Mouse (Mus musculus): ENCODE measurements at regions not wholly inside any gene's neighbourhood (a gene's known extent, or its start where the extent isn't known, plus 50 kb on each side); places are given as distances from the start of the nearest gene placed in this dataset.
"Not testable (repeated sequence)": the region's sequence is repeated elsewhere in the genome, so short reads cannot be mapped to it uniquely, and the experiment has no call there.

DNA sequence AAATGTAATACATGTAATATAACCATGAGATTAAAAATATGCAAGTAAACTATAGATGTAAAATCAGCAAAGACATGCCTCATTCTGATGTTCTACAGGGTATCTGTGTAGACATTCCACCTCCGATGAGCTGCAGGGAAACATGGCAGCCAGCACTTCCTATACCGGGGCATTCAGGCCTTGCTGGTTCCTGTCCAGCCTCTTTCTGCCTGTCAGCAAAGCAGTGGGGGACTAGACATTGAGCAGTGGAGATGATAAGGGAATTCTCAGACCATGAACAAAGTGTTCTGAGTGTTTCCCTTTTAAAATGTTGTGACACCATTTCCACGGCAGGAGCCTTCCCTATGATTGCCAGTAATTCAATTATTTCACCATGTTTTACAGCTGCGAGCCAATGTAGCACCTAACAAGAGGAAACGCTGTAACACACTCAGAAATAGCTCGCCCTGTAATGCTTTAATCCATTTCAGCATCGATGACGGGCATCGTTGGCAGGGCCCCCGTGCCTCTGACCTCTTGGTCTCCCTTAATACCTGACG, 391.6 kb downstream of the Tox3 start:
- ChIA-PET CTCF (no interaction called here), POLR2A (no interaction called here)

DNA sequence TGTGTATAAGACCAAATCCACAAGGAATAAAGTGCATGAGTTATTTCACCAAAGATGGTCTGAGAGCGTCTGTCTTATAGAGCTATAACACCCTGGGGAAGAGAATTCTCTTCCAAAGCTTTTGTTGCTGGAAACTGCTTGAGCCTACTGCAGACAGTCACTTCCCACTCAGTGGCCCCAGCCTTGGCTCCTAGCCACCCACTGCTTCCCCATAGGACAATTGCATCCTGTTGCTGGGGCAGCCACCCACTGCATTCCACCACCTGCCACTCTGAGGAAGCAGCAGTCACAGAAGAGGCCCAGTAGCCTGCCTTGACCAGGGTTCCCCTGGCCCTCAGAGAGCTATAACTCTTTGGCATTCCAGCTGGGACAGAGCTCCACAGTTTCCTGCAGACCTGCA, 409.3 kb downstream of the Tox3 start:
- POLR2A ChIA-PET = no interaction called here
- CTCF ChIA-PET = no interaction called here

DNA sequence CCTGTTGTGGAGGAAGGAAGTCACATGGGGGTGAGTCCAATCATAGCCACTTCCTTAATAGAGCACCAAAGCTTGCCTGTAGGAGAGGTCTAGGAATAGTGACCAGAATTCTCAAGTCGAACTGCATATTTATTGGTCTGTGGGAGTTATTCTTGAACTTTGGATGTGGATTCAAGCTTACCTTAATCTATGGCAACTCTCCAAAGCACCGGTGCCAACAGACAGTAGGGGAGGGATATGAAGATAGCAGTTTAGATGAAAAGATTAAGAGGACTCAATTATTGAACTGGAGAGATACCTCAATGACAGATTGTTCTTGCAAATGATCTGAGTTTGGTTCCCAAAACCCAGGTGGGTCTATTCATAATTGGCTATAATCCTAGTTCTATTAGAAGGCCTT, 413.6 kb downstream of the Tox3 start:
- POLR2A ChIA-PET = no interaction called here
- CTCF ChIA-PET = no interaction called here

DNA sequence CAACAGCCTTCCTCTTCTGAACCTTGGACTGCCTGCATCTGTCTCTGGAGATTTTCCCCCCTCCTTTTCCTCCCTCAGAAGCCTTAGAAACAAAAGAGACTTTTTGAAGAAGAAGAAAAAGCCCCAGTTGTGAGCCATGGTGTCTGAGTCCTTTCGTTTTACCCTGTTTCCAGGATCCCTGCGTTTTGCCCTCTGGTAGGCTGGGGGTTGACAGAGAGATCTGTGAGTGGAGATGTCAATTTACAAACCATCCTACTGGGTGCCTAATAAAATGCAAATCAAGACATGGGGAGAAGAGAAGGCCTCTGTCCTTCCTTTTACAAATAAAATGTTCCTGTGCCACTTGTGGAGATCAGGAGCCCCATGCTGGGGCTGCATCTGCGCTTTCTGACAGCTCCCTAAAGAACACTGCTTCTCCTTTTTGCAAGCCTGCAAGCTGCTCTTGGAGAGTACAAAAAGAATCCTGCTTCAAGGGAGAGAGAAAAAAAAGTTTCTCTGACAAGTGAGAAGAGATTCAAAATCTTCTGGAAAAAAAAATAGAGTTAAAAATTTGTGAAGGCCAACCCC, 421.4 kb downstream of the Tox3 start:
- ChIA-PET CTCF (interaction anchor here in 1 of 4 experiments (0.7 kb wide), 1 partner anchor 1274 kb away, joined by 6 read pairs; no protein-coding TSS in a partner anchor), POLR2A (interaction anchor here in 1 of 4 experiments (0.7 kb wide), 1 partner anchor 978 kb away, joined by 4 read pairs; no protein-coding TSS in a partner anchor)

DNA sequence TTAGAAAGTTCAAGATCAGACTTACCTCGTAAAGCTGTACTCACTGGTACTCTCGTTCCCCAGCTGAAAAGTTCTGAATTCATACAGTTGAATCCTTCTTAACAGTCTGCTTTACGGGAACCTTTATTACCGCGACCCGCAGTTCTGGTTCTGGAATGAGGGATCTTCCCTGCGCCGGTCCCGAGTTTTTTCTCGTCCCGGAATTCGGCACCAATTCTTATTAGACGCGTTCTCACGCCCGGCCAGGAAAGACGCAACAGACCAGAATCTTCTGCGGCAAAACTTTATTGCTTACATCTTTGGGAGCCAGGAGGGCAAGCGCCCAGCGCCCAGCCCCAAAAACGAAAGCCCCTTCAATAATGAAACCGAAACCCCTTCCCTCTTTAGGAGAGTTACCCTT, 423.4 kb downstream of the Tox3 start:
- CTCF ChIA-PET, POLR2A ChIA-PET: not testable (repeated sequence)

DNA sequence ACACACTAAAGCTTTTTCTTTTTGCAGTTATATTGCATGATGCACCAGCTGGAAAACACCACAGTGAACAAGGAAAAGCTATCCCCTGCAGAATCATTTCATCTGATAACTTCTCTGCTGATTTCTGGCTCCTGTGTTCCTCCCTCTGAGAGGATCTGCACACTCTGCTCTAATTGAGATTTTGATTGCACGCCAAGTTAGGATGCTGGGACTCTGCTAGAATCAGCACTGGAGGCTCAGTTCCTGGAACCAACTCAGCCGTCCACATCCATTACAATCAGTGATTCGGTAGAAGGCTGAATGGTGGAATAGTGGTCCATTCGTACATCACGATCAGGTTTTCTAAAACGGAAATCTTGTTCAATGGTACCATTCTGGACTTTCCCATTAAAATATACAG, 434.1 kb downstream of the Tox3 start:
- ChIA-PET CTCF (no interaction called here), POLR2A (no interaction called here)

DNA sequence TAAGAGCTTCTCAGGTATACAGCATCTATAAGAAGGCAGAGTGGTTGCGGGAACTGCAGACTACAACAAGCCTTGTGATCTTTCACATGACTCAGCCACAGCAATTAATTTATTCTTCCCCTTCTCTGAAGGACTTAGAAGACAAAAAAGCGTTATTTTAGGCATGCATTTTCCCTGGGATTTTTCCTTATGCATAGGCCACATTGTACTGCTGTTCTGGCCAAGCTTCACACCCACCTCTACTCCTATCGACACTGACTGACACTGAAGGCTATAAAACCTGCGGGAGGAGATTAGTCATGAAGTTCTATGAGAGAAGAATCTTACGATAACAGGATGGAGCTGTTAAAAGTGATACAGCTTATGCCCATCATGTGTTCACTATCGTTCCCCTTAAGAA, 441.9 kb downstream of the Tox3 start:
- ChIA-PET POLR2A (no interaction called here), CTCF (no interaction called here)

DNA sequence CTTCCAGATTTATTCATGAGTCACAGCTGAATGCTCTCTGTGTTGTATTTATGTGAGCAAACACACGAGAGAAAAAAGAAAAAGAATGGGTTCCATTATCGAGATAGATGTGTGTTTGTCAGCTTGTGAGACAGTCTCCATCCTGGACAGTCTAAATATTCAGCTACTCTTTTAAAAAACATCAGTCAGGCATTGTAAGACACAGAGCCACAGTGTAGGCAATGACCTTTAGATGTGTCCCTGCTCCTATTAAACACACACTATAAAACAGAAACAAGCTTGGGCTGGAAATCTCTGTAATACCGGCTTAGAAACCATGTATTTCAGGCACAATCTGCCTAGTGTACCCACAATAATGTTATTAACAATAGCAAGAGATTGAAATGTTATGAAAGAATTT, 442.6 kb downstream of the Tox3 start:
- CTCF ChIA-PET = interaction anchor here in 1 of 4 experiments (0.6 kb wide), 1 partner anchor 1168 kb away, joined by 4 read pairs; no protein-coding TSS in a partner anchor
- POLR2A ChIA-PET = interaction anchor here in 1 of 4 experiments (0.7 kb wide), 1 partner anchor 1886 kb away, joined by 3 read pairs; no protein-coding TSS in a partner anchor

DNA sequence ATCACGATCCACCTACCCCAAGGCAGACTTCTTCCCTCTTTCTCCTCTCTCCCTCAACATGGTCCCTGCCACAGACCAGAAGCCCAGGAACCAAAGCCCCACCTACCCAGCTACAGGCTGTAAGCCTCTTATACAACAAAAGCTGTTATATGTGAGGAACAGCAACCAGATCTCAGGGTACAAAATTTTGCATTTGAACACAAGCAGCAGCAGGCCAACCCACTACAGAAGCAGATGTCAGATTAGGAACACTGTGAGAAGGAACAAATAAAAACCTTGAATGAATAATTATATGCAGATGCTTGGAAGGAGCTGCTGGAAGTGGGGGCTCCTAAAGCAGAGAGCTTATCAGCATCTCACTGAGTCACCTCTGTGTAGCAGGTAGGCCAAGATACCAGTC, 444.8 kb downstream of the Tox3 start:
- ChIA-PET CTCF (interaction anchor here in 1 of 4 experiments (0.6 kb wide), 1 partner anchor 674 kb away, joined by 3 read pairs; no protein-coding TSS in a partner anchor), POLR2A (interaction anchor here in 1 of 4 experiments (0.6 kb wide), 1 partner anchor 850 kb away, joined by 4 read pairs; no protein-coding TSS in a partner anchor)

DNA sequence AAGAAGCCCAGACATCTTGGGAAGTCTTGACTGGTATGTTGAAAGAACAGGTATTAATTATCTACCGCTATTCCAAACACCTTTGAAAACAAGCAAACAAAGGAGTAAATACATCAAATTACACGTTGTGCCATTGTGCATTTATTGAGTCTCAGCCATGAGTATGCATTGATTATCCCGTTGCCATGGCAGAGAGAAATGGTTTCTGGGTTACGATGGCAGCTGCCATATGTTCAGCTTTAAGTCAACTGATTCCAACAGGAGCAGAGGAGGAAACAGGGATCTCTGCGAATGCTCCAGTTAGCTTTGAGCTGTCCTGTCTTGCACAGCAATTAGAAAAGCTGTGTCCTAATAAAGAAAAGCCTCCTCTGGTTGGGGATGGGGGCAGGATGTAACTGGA, 475.4 kb downstream of the Tox3 start:
- ChIA-PET CTCF (no interaction called here), POLR2A (no interaction called here)

DNA sequence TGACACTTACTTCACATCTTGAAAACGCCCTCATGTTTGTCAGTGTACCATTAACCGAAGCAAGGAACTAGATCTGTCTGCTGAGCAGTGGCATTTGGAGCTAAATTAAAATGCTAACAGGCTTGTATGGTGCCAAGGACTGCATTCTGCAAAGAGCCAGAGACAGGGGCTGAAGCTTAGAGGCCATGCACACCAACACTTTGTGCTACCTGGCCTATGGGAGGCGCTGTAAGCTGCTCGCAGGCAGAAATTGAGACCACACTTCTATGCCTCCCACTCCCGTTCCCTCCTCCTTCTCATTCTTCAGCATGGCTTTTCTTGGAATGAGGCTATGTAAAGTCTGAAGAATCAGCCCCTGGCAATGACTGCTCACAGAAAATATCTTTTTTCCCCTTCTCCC, 476.2 kb downstream of the Tox3 start:
- ChIA-PET CTCF (interaction anchor here in 2 of 4 experiments (0.7 to 0.8 kb wide), 2 partner anchors 22 to 253 kb away, joined by 3 read pairs; no protein-coding TSS in a partner anchor), POLR2A (interaction anchor here in 1 of 4 experiments (0.8 to 1.0 kb wide), 2 partner anchors 49 to 1262 kb away, joined by 3 to 8 read pairs; no protein-coding TSS in a partner anchor)

DNA sequence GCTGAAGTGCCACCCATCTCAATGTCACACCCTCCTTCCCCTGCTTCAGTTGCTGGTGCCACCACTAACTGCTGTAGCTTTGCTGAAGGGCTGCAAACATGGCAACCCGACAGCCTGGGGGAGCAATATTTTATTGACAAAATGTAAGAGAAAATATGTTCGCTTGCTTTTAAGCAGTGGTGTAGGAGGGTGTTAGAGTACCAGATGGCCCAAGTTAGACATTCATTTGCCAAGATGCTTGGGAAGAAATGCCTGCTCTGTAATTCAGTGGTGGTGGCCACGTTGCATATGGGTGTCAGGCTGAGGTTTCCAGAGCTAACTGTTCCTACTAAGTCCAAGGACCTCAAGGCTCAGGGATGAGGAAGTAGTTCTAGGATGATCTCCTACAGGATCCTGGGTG, 488.3 kb downstream of the Tox3 start:
- CTCF ChIA-PET = no interaction called here
- POLR2A ChIA-PET = no interaction called here

DNA sequence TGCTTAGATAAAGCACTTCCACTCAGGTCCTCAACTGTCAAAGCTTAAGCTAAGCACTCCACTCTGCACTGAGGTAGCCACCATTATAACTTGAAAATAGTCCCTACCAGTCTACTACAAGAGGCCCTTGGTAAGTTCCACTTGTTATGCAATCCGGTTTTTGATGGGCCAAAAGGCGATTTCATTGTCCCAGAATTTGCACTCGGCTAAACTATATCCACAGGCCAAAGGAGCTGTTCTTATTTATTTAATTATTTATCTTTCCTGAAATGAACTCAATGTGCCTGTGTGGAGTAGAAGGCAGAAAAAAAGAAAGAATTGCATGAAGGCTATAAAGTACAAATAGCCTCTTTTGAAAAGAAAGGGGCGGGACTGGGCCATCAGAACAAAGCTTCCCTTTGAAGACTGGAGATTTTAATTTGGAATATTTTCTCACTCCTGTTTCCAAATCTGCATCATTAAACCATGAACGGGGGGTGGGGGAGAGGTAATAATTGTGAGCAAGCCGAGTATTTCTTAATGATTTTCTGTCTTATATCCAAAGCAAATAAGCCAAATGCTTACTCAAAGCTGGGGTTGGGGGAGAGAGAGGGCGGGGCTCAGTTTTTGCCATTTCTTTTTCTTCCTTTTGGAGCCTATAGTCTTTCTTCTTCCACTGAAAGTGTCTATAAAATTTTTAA, 489.3 kb downstream of the Tox3 start:
- ChIA-PET CTCF (no interaction called here), POLR2A (interaction anchor here in 2 of 4 experiments (0.6 to 1.2 kb wide), 2 partner anchors 8 to 836 kb away, joined by 3 to 7 read pairs; no protein-coding TSS in a partner anchor)

DNA sequence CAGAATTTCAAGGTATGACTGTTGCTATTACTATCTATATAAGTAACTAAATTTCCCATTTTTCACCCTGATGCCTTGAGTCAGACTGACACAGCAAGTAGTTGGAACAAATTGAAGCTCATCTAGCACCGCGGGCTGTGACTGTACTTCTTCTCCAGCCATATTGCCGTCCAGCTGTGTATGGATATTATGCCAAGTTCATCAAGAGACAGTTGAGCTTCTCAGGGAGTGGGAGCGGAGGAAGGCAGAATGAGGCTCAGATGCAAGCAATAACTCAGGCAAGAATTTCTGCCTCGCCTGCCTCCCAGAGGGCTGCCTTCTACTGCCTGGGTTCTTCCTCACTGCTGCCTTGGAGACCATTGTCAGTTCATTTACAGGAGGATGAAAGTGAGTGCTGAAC, 492.6 kb downstream of the Tox3 start:
- POLR2A ChIA-PET = no interaction called here
- CTCF ChIA-PET = no interaction called here

DNA sequence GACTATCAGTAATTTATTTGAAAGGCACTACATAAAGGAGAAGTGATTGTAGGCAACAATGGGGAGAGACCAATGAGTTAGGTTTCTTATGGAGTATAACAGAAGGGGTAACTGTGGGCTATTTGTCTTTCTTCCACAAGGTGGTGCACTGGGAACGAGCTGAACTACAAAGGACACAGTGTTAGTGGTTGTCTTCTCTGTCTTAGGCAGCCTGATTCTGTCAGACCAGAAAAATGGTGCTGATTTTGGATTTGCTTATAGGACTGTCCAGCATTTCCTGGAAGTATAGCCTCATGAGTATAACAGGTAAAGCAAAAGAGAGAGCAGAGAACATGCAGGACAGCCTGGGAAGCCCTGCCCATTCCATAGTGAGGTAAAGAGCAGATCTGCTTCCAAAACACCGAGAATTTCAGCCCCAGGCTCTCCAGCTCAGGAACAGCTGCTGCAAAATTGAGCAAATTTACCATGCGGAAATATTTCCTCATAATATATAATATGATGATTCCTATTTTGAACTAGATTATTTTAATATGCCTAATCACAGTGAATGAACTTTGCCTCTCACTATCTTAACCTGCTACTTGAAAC, 497.8 kb downstream of the Tox3 start:
- CTCF ChIA-PET = interaction anchor here in 3 of 4 experiments (0.5 to 1.5 kb wide), 5 partner anchors 21 to 943 kb away, joined by 3 to 4 read pairs (median 3); no protein-coding TSS in a partner anchor
- POLR2A ChIA-PET = interaction anchor here in 2 of 4 experiments (0.5 to 2.1 kb wide), 4 partner anchors 9 to 508 kb away, joined by 3 to 5 read pairs (median 4); no protein-coding TSS in a partner anchor

DNA sequence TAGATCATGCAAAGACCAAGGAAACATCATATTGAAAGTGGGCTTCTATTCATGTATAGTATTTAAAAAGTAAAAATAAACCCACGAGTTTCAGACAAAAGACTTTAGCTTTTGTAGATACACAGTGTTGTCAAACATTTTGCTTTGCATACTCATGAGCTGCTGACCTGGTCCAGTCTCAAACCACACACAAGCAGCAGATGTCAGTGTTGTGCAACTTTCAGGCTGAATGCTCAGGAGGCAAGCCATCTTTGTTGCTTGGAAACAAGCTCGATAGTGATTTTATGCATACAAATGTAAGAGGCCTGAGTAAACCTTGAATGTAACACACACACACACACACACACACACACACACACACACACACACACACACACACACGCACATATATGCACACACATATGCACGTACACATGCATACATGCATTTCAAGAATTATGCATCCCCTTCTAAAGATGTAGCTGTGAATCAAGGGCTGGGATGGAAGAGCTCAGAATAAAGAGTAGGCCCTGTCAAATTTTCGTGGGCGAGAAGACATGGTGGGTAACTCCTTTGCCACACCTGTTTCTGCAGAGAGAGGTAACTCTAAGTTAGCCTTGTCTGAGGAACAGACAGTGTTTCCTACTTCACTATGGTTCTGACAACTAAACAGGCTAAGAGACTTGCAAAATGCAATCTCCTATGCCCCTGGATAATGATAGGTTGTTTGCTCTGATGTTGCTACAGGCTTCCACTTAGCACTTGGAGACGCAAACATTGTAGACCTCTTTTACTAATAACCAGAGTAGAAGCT, 498.5 kb downstream of the Tox3 start:
- ChIA-PET CTCF (interaction anchor here (0.5 to 1.5 kb wide), 10 partner anchors 16 to 1766 kb away, joined by 3 to 6 read pairs (median 3); no protein-coding TSS in a partner anchor), POLR2A (interaction anchor here in 3 of 4 experiments (0.6 to 1.0 kb wide), 4 partner anchors 17 to 509 kb away, joined by 3 to 4 read pairs (median 3); no protein-coding TSS in a partner anchor)

DNA sequence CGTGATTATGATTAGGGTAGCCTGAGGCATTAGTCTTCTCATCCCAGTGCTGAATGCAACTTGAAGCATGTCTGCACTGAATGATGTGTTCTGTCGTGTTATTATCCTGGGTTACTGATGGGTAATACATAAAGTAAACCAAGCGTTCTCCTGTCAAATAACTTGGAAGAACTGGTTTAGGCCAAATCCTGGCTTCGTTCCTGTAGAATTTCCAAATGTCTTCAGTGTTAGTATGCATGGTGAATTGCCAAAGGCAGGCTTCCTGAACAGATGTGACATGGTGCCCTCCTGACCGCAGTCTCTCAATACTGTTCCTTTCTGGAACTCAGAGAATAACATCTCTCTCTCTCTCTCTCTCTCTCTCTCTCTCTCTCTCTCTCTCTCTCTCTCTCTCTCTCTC, 509.6 kb downstream of the Tox3 start:
- ChIA-PET POLR2A (no interaction called here), CTCF (no interaction called here)

DNA sequence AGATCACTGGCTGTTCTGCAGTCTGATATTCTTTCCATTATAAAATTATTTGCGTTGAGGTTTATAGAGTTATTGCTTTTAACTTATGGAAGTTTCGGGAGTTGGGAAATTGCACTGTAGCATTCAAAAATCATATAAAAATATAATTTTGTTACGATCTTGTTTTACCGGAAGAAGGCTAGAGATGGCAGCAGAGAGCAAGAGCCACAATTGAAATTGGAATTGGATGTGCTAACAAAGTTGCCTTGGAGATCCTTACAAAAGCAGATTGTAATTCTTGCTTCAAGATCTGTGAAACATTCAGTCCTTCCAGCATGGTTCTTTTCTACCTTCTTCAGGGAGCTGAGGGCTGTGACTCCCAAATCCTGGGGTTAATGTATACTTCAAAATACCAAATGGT, 514.4 kb downstream of the Tox3 start:
- ChIA-PET CTCF (no interaction called here), POLR2A (no interaction called here)

DNA sequence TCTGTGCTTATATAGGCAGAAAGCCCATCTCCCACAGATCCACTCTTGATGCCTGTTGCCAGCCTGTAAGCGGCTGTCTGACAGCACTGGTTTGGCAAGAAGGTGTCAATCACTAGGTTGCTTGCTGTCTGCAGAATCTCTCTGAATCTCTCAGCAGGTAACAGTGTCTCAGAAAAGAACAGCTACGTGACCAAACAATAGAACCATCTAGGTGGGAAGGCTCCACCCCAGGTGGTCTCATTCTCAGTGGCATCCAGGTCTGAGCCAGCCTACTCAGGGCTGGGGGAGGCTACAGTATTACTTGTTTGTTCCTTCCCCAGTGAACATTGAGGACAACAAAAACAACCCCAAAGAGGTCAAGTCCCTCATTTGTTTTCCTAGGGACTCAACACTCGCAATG, 523.6 kb downstream of the Tox3 start:
- ChIA-PET POLR2A (interaction anchor here in 3 of 4 experiments (0.7 to 1.9 kb wide), 6 partner anchors 27 to 833 kb away, joined by 3 to 5 read pairs (median 4); no protein-coding TSS in a partner anchor), CTCF (interaction anchor here in 2 of 4 experiments (0.7 to 1.1 kb wide), 2 partner anchors 39 to 692 kb away, joined by 4 read pairs; no protein-coding TSS in a partner anchor)

All from embryonic stem cell, embryonic (primary cell).